Mouse (Mus musculus) cerebral cortex, adult 2 months (tissue): ENCODE measurements around the gene Ugt8a.

Experiments used
- whole genome bisulfite sequencing: fragments of 180-500 bp; shearing (Covaris S2); methylation state at CpG from one replicate; pipeline ENCODE4 v1.1.7; 2018; 5-methylcytosine and 5-hydroxymethylcytosine counted together

The Ugt8a gene

DNA sequence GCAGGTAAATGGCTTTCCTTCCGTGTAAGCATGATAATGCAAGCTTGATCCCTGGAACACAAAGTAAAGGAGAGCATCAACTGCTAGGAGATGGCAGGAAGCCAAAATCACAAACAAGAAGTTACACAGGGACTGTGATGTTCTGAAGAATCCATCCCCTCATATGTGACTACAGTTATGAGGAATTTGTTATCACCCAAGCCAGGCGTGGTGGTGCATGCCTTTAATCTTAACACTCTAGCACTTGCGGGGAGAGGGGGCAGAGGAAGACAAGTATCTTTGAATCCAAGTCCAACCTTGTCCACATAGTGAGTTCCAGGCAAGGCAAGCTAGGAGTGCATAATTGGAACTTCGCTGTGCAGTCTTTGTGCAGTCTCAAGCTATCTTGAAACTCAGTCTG, 110.4 kb downstream of the Ugt8a start:
- WGBS, result 79% methylated on average over 4 of the region's 4 CpGs

DNA sequence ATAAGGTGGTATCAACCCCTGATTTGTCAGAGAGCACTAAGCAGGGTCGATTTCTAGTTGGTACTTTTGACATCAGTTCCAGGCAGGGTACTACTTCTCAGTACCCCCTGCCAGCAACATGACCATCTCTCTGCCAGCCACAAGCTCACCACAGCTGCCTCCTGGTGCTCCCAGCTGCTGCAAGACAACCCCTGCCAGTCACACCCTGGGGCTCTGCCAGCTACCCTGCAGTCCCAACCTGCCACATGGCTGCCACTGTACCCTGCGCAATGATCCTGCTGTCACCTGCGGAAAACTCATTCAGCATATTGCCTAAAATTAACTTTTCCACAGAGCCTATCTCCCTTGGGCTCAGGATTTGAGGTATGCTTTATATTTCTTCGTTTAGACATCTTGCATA, 111.2 kb downstream of the Ugt8a start:
- WGBS, result 79% methylated on average over 4 of the region's 4 CpGs
